Mouse (Mus musculus) neural tube, embryonic 14.5 days (tissue): ENCODE measurements at regions not wholly inside any gene's neighbourhood (a gene's known extent, or its start where the extent isn't known, plus 50 kb on each side); places are given as distances from the start of the nearest gene placed in this dataset.
A peak's percentile ranks its signal among the peaks of the same experiment; 100 is the strongest.

ENCODE experiments used
- ATAC-seq: fragments of 200-750 bp; cut with Nextera tagmentation; 2 replicates; pipeline ENCODE4 v1.8.0; 2017; ENCODE audit warnings: low read depth, mild to moderate bottlenecking, moderate TSS enrichment, moderate library complexity
- H3K27ac ChIP-seq: fragments of 300-500 bp; sonication (generic); 2 replicates; pipeline ENCODE4 v1.5.1; 2014; ENCODE audit warnings: low read depth, mild to moderate bottlenecking, control low read depth, low read length, moderate library complexity, mixed read lengths
- H3K27me3 ChIP-seq: fragments of 300-500 bp; sonication (generic); 2 replicates; pipeline ENCODE4 v1.6.1; 2014; ENCODE audit warnings: low read length; ENCODE audit not compliant: control insufficient read depth, insufficient read depth
- H3K36me3 ChIP-seq: fragments of 300-500 bp; sonication (generic); 2 replicates; pipeline ENCODE4 v1.6.1; 2014; ENCODE audit warnings: low read length, mixed read lengths; ENCODE audit not compliant: control insufficient read depth, insufficient read depth
- H3K4me1 ChIP-seq: fragments of 300-500 bp; sonication (generic); 2 replicates; pipeline ENCODE4 v1.6.1; 2014; ENCODE audit warnings: low read length; ENCODE audit not compliant: control insufficient read depth, insufficient read depth
- H3K4me2 ChIP-seq: fragments of 300-500 bp; sonication (generic); 2 replicates; pipeline ENCODE4 v1.6.1; 2014; ENCODE audit warnings: mild to moderate bottlenecking, low read depth, low read length, control low read depth
- H3K4me3 ChIP-seq: fragments of 300-500 bp; sonication (generic); 2 replicates; pipeline ENCODE4 v1.5.1; 2014; ENCODE audit warnings: low read depth, low read length, control low read depth, mixed read lengths
- H3K9ac ChIP-seq: fragments of 300-500 bp; sonication (generic); replicated peaks from 2 replicates; pipeline ENCODE4 v1.6.1; 2014; ENCODE audit warnings: low read depth, mild to moderate bottlenecking, control low read depth, low read length, mixed read lengths
- H3K9me3 ChIP-seq: fragments of 300-500 bp; sonication (generic); 2 replicates; pipeline ENCODE4 v1.6.1; 2016; ENCODE audit warnings: low read length; ENCODE audit not compliant: control insufficient read depth
- WGBS: fragments of 180-500 bp; shearing (Covaris S2); extraction: QIAGEN DNeasy Blood & Tissue Kit; methylation state at CpG from one replicate; pipeline ENCODE4 v1.1.7; 2014; 5-methylcytosine and 5-hydroxymethylcytosine counted together

DNA sequence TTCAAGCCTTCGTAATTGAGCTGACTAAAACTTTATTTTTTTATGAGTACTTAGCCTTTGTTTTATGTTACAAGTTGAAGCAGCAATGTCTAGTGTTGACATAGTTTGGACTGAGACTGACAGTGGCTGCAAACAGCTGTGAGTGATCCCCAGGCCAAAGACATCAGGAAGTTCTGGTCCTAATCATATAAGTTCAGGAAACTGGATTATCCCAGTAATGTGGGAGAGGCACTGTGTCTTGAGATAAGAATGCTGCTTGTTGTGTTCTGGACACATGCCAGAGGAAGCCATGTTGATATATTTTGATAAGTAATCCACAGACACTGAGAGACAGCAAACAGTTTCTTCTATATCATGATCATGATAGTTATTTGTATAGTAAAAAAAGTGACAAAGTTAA lies 153.4 kb downstream of the Lrriq3 start:
- Histone ChIP-seq H3K27ac (no peak overlapping the region), H3K4me2 (no peak overlapping the region), H3K9me3 (0 out of 2 replicates have a peak, but pooled peaks cover 3% of the 10 kb centered on the region), H3K27me3 (no peaks in the 10 kb centered on the region), H3K4me3 (no peak overlapping the region), H3K4me1 (no peaks in the 10 kb centered on the region), H3K36me3 (no peaks in the 10 kb centered on the region), H3K9ac (no peak overlapping the region)
- ATAC-seq: no peak
- 81% methylated on average over 1 of the region's 1 CpGs for WGBS

DNA sequence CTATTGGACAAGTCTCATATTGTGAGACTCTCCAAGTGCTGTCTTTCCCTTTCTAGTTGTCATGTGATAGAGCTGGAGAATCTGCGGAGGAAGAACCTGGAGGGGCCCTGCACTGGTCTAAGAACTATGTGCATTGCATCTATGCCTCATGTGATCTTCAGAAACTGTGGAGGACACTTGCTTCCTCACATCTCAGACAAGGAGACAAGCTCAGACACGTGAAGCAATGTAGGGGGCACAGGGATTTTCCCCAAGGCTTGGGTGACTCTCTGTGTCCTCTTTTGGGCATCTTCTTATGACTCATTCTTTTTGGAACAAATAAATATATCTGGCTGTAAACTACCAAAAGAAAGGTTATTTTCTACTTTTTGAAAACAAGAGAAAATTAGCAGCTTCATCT lies 153.9 kb downstream of the Lrriq3 start:
- Histone ChIP-seq H3K9ac (no peak overlapping the region), H3K36me3 (no peaks in the 10 kb centered on the region), H3K4me2 (no peak overlapping the region), H3K4me1 (no peaks in the 10 kb centered on the region), H3K27ac (no peak overlapping the region), H3K27me3 (no peaks in the 10 kb centered on the region), H3K9me3 (0 out of 2 replicates have a peak, but pooled peaks cover 3% of the 10 kb centered on the region), H3K4me3 (no peak overlapping the region)
- no peak for ATAC-seq
- 77% methylated on average over 2 of the region's 2 CpGs for WGBS

DNA sequence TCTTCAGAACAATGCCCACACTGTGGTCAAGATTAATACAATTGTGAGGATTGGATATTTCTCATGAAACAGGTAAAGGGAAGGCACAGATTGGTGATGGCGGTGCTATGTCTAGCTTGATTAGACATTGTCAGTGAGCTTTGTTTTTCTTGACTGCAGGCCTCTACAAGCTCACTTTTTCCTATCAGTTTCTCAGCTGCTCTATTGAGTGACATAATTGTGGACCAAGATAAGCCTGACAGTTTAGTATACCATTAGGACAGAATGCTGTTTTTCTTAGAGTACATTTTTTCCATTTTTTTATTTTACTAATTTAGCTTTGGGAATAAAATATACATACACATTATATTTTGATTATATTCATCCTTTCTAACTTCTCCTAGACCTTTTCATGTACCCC lies 154.7 kb downstream of the Lrriq3 start:
- Histone ChIP-seq H3K4me2 (no peak overlapping the region), H3K36me3 (no peaks in the 10 kb centered on the region), H3K9ac (no peak overlapping the region), H3K9me3 (0 out of 2 replicates have a peak, but pooled peaks cover 3% of the 10 kb centered on the region), H3K4me3 (no peak overlapping the region), H3K4me1 (no peaks in the 10 kb centered on the region), H3K27ac (no peak overlapping the region), H3K27me3 (no peaks in the 10 kb centered on the region)
- WGBS: 94% methylated on average over 1 of the region's 1 CpGs
- ATAC-seq: no peak

DNA sequence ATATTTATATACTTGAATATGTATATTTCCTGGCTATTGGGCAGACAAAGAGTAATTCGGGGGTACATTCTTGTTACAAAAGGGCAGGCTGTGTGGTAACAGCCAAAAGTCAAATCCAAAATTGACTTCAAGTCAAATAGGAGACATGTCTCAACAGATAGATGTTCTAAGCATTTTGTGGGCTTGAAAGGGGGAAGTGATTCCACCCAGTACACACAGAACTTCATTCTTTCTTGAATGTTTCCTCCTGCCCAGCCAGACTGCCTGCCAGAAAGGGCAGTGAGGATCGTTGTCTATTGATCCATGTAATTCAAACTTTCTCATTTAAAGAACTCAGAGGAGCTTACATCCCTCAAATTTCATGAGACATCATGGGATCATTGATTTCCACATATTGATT lies 157.7 kb downstream of the Lrriq3 start:
- Histone ChIP-seq H3K9me3 (0 out of 2 replicates have a peak, but pooled peaks cover 3% of the 10 kb centered on the region), H3K27me3 (no peaks in the 10 kb centered on the region), H3K4me1 (no peaks in the 10 kb centered on the region), H3K36me3 (no peaks in the 10 kb centered on the region), H3K4me3 (no peak overlapping the region), H3K27ac (no peak overlapping the region), H3K4me2 (no peak overlapping the region), H3K9ac (no peak overlapping the region)
- no peak for ATAC-seq
- WGBS: 88% methylated on average over 2 of the region's 2 CpGs

DNA sequence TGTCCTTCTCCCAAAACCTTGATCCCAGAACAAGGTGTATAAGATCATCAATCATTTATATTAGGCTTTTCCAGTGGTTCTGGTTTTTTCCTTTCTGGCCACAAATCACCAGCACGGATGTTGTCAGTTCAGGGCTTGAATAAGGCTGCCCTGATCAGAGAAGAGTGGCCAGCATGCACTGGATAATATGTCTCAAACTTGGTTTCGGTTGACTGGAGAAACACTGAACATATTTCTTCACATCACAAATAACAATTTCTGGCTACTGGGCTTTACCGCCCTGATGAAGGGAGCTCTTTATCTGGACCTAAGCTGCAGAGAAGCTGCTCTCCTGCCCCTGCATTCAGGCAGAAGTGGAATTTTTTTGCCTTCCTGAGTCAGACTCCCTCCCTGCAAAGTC lies 205.0 kb downstream of the Lrriq3 start:
- no peak overlapping the region for H3K4me2 ChIP-seq
- H3K9ac ChIP-seq: no peak overlapping the region
- no peaks in the 10 kb centered on the region for H3K36me3 ChIP-seq
- H3K4me1 ChIP-seq: no peaks in the 10 kb centered on the region
- H3K27me3 ChIP-seq: no peaks in the 10 kb centered on the region
- ATAC-seq: no peak
- H3K4me3 ChIP-seq: no peak overlapping the region
- no peaks in the 10 kb centered on the region for H3K9me3 ChIP-seq
- 80% methylated on average over 3 of the region's 3 CpGs for WGBS
- no peak overlapping the region for H3K27ac ChIP-seq

DNA sequence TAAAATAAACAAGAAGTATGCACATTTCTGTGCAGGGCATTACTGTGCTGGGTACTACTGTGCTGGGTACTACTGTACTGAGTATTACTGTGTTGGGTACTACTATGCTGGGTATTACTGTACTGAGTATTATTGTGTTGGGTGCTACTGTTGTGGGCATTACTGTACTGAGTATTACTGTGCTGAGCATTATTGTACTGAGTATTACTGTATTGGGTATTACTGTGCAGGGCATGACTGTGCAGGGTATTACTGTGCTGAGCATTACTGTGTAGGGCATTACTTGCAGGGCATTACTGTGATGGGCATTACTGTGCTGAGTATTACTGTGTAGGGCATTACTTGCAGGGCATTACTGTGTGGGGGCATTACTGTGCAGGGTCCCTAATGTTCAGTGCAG lies 205.5 kb downstream of the Lrriq3 start:
- no peak overlapping the region for H3K4me2 ChIP-seq
- no peak overlapping the region for H3K9ac ChIP-seq
- no peaks in the 10 kb centered on the region for H3K9me3 ChIP-seq
- no peak overlapping the region for H3K4me3 ChIP-seq
- no peak overlapping the region for H3K27ac ChIP-seq
- no peaks in the 10 kb centered on the region for H3K4me1 ChIP-seq
- H3K27me3 ChIP-seq: no peaks in the 10 kb centered on the region
- no peak; the same call in 1 of the 2 replicates for ATAC-seq
- H3K36me3 ChIP-seq: no peaks in the 10 kb centered on the region

DNA sequence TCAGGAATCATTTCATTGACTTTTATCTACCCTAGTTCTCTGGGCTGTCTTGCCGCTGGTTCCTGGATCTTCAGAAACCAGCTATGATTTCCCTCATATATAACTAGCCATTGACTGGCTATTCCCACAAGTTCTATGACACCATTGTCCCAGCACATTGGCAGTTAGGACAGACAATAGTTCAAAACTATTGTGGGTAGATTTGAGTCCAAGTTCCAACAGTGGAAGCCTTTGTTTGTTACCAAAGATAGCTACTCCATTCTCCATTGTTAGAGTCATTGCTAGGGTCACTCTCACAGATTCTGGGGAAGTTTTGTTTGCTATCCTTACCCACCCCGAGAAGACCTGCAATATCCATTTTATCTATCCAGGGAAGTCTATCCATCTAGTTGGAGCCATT lies 229.1 kb downstream of the Lrriq3 start:
- Histone ChIP-seq H3K9me3 (no peaks in the 10 kb centered on the region), H3K4me2 (no peak overlapping the region), H3K4me1 (no peaks in the 10 kb centered on the region), H3K4me3 (no peak overlapping the region), H3K9ac (no peak overlapping the region), H3K36me3 (no peaks in the 10 kb centered on the region), H3K27me3 (no peaks in the 10 kb centered on the region), H3K27ac (no peak overlapping the region)
- no peak for ATAC-seq
- WGBS: 94% methylated on average over 2 of the region's 2 CpGs

DNA sequence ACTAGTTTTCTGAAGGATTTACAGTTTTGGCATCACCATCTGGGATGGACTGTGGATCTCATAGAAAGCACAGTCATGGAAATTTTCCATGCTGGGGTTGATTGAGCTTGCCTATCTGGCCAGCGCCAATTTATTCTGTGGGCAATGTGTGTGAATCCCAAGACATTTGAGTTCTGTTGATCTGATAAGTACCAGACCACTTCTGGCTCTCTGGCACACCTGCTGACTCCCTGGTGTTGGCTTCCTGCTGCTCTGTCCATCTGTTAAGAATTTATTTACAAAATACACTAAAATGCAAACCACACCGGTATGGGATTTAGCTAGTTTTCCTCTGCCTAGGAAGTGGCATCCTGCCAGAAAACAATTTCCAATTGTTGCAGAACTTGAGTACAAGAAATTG lies 236.5 kb downstream of the Lrriq3 start:
- Histone ChIP-seq H3K4me1 (no peaks in the 10 kb centered on the region), H3K4me3 (no peak overlapping the region), H3K9me3 (no peaks in the 10 kb centered on the region), H3K27ac (no peak overlapping the region), H3K4me2 (no peak overlapping the region), H3K27me3 (no peaks in the 10 kb centered on the region), H3K9ac (no peak overlapping the region), H3K36me3 (no peaks in the 10 kb centered on the region)
- 70% methylated on average over 2 of the region's 2 CpGs for WGBS
- no peak for ATAC-seq

DNA sequence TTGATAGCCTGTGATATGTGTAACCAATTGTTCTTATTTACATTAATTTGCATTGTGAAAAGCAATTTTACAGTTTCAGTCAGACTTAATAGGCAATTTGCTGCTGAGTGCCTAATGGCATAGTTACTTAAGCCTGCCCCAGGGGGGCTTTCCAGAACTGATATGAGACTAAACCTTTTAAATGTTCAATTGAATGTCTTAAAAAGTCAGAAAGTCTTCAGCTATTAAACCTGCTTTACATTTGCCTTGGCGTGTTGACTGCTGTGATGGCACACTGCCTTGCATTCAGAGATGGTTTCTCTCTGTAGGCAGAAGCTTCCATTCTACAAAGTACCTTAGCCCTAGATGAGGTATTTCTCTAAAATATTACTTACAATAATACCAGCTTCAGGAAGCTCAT lies 256.0 kb downstream of the Lrriq3 start:
- H3K27ac ChIP-seq: no peak overlapping the region
- H3K9ac ChIP-seq: no peak overlapping the region
- ATAC-seq: peak; percentile 58; the same call in 1 of the 2 replicates
- H3K27me3 ChIP-seq: no peaks in the 10 kb centered on the region
- H3K4me2 ChIP-seq: no peak overlapping the region
- H3K9me3 ChIP-seq: no peaks in the 10 kb centered on the region
- no peak overlapping the region for H3K4me3 ChIP-seq
- no peaks in the 10 kb centered on the region for H3K4me1 ChIP-seq
- 32% methylated on average over 1 of the region's 1 CpGs for WGBS
- no peaks in the 10 kb centered on the region for H3K36me3 ChIP-seq

DNA sequence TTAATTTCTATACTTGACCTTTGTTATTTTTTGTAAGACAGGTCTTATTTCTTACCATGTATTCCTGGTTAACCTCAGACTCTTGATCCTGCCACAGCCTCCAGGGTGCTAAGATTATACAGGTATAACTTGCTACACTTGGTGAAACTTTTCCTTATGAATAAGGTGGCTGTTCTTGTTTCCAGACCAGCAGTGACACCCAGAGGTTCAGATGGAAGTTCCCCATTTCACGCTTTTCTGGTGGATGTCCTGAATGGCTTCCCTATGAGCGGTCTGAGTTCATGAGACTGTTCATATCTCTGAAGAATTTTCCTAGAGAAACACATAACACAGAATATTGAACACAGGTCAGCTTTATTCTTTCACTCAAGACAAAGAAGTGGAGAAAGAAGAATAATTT lies 258.4 kb downstream of the Lrriq3 start:
- Histone ChIP-seq H3K9me3 (no peaks in the 10 kb centered on the region), H3K4me3 (no peak overlapping the region), H3K4me2 (no peak overlapping the region), H3K4me1 (no peaks in the 10 kb centered on the region), H3K27me3 (no peaks in the 10 kb centered on the region), H3K27ac (no peak overlapping the region), H3K36me3 (no peaks in the 10 kb centered on the region), H3K9ac (no peak overlapping the region)
- WGBS: 84% methylated on average over 2 of the region's 2 CpGs
- ATAC-seq: no peak
